ENCODE assay signal across 33 mouse cellular contexts in the genomic region with DNA sequence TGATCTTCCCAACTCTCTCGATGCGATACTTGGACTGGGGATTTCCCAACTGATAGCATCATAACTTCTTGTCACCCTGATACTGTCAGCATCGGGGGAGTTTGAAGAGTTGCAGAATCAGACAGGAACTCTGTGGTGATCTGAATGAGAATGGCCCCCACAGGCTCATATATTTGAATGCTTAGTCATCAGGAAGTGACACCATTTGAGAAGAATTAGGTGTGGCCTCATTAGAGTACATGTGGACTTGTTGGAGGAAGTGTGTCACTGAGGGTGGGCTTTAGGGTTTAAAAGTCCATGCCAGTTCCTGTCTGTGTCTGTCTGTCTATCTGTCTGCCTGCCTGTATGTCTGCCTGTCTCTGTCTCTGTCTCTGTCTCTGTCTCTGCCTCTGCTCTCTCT. TPM values are rescaled to one million over a fixed set of nuclear protein-coding genes. Genes with fewer than 3 reads are reported as not detected.
A peak's percentile ranks its signal among the peaks of the same experiment; 100 is the strongest.
DNase-seq lines count a peak whose midpoint lies in the region; ATAC-seq and TF ChIP-seq lines count a peak whose summit lies in the region.
"Had no signal": no experiment of that assay in that cellular context is flagged by ENCODE, and none has a peak within 500 bp of the region (broad histone marks: within the 10 kb centered on the region; RNA-seq: fewer than 3 reads in every experiment).

No protein-coding gene starts in this region.

- H3K9me3 ChIP-seq in midbrain, embryonic 16.5 days (replicated peaks; ENCODE audit: control insufficient read depth, low read length, poor library complexity, severe bottlenecking), result no peaks in the 10 kb centered on the region
- H3K9me3 ChIP-seq: embryonic facial prominence, embryonic 10.5 days; embryonic facial prominence, embryonic 15.5 days; forebrain, embryonic 12.5 days; heart, embryonic 10.5 days; heart, embryonic 15.5 days; hindbrain, embryonic 13.5 days; megakaryocyte, embryonic 14.5 days; midbrain, embryonic 12.5 days; stomach, embryonic 15.5 days had no signal

- H3K36me3 ChIP-seq in kidney, adult 2 months (ENCODE audit: control insufficient read depth, insufficient read depth, low read length), result no peaks in the 10 kb centered on the region
- no peaks in the 10 kb centered on the region for H3K36me3 ChIP-seq in midbrain, embryonic 16.5 days (ENCODE audit: control insufficient read depth, insufficient read depth, low read length)
- H3K36me3 ChIP-seq: embryonic facial prominence, embryonic 15.5 days; heart, embryonic 15.5 days; stomach, embryonic 15.5 days had no signal

- H3K4me3 ChIP-seq in kidney, adult 2 months (ENCODE audit: insufficient read depth, low read depth, low read length), result no peak overlapping the region
- no peak overlapping the region for H3K4me3 ChIP-seq in brown adipose tissue, adult 24 weeks (ENCODE audit: insufficient read depth, low read depth, low read length)
- no peak overlapping the region for H3K4me3 ChIP-seq in midbrain, embryonic 16.5 days (ENCODE audit: low read depth, low read length)
- H3K4me3 ChIP-seq: embryonic facial prominence, embryonic 10.5 days; embryonic facial prominence, embryonic 15.5 days; forebrain, embryonic 12.5 days; heart, embryonic 10.5 days; heart, embryonic 15.5 days; hindbrain, embryonic 13.5 days; midbrain, embryonic 12.5 days; stomach, embryonic 15.5 days had no signal

- H3K9ac ChIP-seq in midbrain, embryonic 16.5 days (ENCODE audit: low read depth, low read length), result no peak overlapping the region
- H3K9ac ChIP-seq: embryonic facial prominence, embryonic 15.5 days; forebrain, embryonic 12.5 days; forebrain, postnatal 0 days; heart, embryonic 15.5 days; hindbrain, embryonic 13.5 days; liver, embryonic 14.5 days; midbrain, embryonic 12.5 days; stomach, embryonic 15.5 days had no signal

- H3K27ac ChIP-seq in kidney, adult 2 months (ENCODE audit: insufficient read depth, low read depth, low read length), result peak overlapping the region; percentile 35; the same call in 1 of the 2 replicates
- H3K27ac ChIP-seq in brown adipose tissue, adult 24 weeks (replicated peaks; ENCODE audit: low read depth, low read length), result peak overlapping the region; percentile 30
- H3K27ac ChIP-seq in midbrain, embryonic 16.5 days (ENCODE audit: low read length), result no peak overlapping the region
- H3K27ac ChIP-seq: embryonic facial prominence, embryonic 10.5 days; embryonic facial prominence, embryonic 15.5 days; forebrain, embryonic 12.5 days; heart, embryonic 10.5 days; heart, embryonic 15.5 days; hindbrain, embryonic 13.5 days; kidney, postnatal 0 days; liver, embryonic 14.5 days; midbrain, embryonic 12.5 days; stomach, embryonic 15.5 days had no signal

- TF ChIP-seq CTCF in kidney, adult 2 months (conservative IDR thresholded peaks at IDR 0.05; ENCODE audit: insufficient read depth, insufficient read length, low read depth, low read length), result no peak

- no peak for TF ChIP-seq POLR2A in kidney, adult 2 months (IDR thresholded peaks at IDR 0.05; ENCODE audit: low read depth, low read length)

- WGBS in kidney, adult 2 months, result 69% methylated on average over 3 of the region's 3 CpGs
- 95% methylated on average over 3 of the region's 3 CpGs for WGBS in midbrain, embryonic 16.5 days

- DNase-seq in kidney, adult 2 months, result peak; percentile 32
- no peak for DNase-seq in kidney, postnatal 10 days
- DNase-seq in 416B (ENCODE audit: low read depth) (peak; percentile 82), ES-CJ7 (ENCODE audit: low read depth, low spot score) (peak; percentile 18)
- no peak for DNase-seq in frontal cortex, postnatal 10 days (ENCODE audit: low spot score in 2 of 2)
- DNase-seq: adrenal gland, adult 2 months; adrenal gland, postnatal 36 days; cerebellum, adult 2 months; cerebellum, postnatal 14 days; forebrain, postnatal 0 days; gastrocnemius, postnatal 10 days; heart, postnatal 4 days; kidney, adult 18-20 months; layer of hippocampus, adult 9-11 months; liver; lung, adult 2 months; lung, postnatal 14 days; right cerebral cortex, postnatal 14 days had no signal

- H3K27me3 ChIP-seq in kidney, adult 2 months (replicated peaks; ENCODE audit: control insufficient read depth, insufficient read depth, low read length), result no peaks in the 10 kb centered on the region
- no peaks in the 10 kb centered on the region for H3K27me3 ChIP-seq in midbrain, embryonic 16.5 days (ENCODE audit: control insufficient read depth, insufficient read depth, low read depth, low read length)
- H3K27me3 ChIP-seq: embryonic facial prominence, embryonic 15.5 days; forebrain, embryonic 12.5 days; heart, embryonic 15.5 days; hindbrain, embryonic 13.5 days; megakaryocyte, embryonic 14.5 days; midbrain, embryonic 12.5 days; Patski; stomach, embryonic 15.5 days had no signal

- no peak overlapping the region for H3K4me2 ChIP-seq in midbrain, embryonic 16.5 days (ENCODE audit: low read length)
- H3K4me2 ChIP-seq: embryonic facial prominence, embryonic 15.5 days; forebrain, embryonic 12.5 days; heart, embryonic 15.5 days; hindbrain, embryonic 13.5 days; midbrain, embryonic 12.5 days; stomach, embryonic 15.5 days had no signal

- no peak for ATAC-seq in midbrain, embryonic 16.5 days
- ATAC-seq: activated CD4-positive, CD25-positive, alpha-beta regulatory T cell, adult 4 months; forebrain, postnatal 0 days; Patski had no signal

- no peaks in the 10 kb centered on the region; the same call in 1 of the 2 replicates for H3K4me1 ChIP-seq in kidney, adult 2 months (ENCODE audit: control insufficient read depth, insufficient read depth, low read length)
- peaks cover 23% of the 10 kb centered on the region for H3K4me1 ChIP-seq in brown adipose tissue, adult 24 weeks (ENCODE audit: control insufficient read depth, insufficient read depth, insufficient read length, low read length)
- 0 out of 2 replicates have a peak, but pooled peaks cover 2% of the 10 kb centered on the region for H3K4me1 ChIP-seq in midbrain, embryonic 16.5 days (ENCODE audit: control insufficient read depth, insufficient read depth, low read length)
- H3K4me1 ChIP-seq: embryonic facial prominence, embryonic 10.5 days; embryonic facial prominence, embryonic 15.5 days; forebrain, embryonic 12.5 days; heart, embryonic 15.5 days; hindbrain, embryonic 13.5 days; stomach, embryonic 15.5 days had no signal

RNA-seq across cellular contexts. Expression of a gene that starts 31.9 kb away (rescaled TPM):
- polyA plus RNA-seq in kidney, adult 2 months (2012; rRNA removed), result 137 and 149 TPM in 2 replicates
- polyA plus RNA-seq in brown adipose tissue, adult 24 weeks (2012; ENCODE audit: insufficient read depth, insufficient read length, missing spikeins), result 13.0 and 18.7 TPM in 2 replicates
- 8.5 and 11.1 TPM in 2 replicates for polyA plus RNA-seq in midbrain, embryonic 16.5 days (2015; fragmentation: Nextera tagmentation; extraction: Ambion mirVana)
- polyA plus RNA-seq: activated CD4-positive, CD25-positive, alpha-beta regulatory T cell, adult 4 months had no signal

Comparison
In these comparisons a context has a peak if more than half of its experiments do, and no peak if none do; other contexts are left out.
1. DNase-seq: peak in kidney, adult 2 months (single experiment), 416B (single experiment) and ES-CJ7 (single experiment); none in kidney, postnatal 10 days (single experiment) and frontal cortex, postnatal 10 days (0 of 2).